Mouse (Mus musculus) limb, embryonic 13.5 days (tissue): Measurements from ENCODE around the gene Dusp16. TPM values are rescaled to one million over a fixed set of nuclear protein-coding genes. Genes with fewer than 3 reads are reported as not detected.
A peak's percentile ranks its signal among the peaks of the same experiment; 100 is the strongest.

Source experiments
- ATAC-seq: fragments of 200-750 bp; cut with Nextera tagmentation; 2 replicates; pipeline ENCODE4 v1.8.0; 2017; ENCODE audit warnings: low read depth, moderate number of reproducible peaks, moderate TSS enrichment; ENCODE audit not compliant: low FRiP score
- H3K27ac ChIP-seq: fragments of 300-500 bp; sonication (generic); 2 replicates; pipeline ENCODE4 v1.5.1; 2015; ENCODE audit warnings: inconsistent platforms, mild to moderate bottlenecking, moderate library complexity
- H3K27me3 ChIP-seq: fragments of 300-500 bp; sonication (generic); 2 replicates; pipeline ENCODE4 v1.6.1; 2015; ENCODE audit warnings: mild to moderate bottlenecking, inconsistent platforms
- H3K36me3 ChIP-seq: fragments of 300-500 bp; sonication (generic); 2 replicates; pipeline ENCODE4 v1.6.1; 2015; ENCODE audit warnings: inconsistent platforms, mild to moderate bottlenecking, moderate library complexity
- H3K4me1 ChIP-seq: fragments of 300-500 bp; sonication (generic); 2 replicates; pipeline ENCODE4 v1.6.1; 2015; ENCODE audit warnings: inconsistent platforms
- H3K4me2 ChIP-seq: fragments of 300-500 bp; sonication (generic); replicated peaks from 2 replicates; pipeline ENCODE4 v1.6.1; 2015; ENCODE audit warnings: inconsistent platforms, mild to moderate bottlenecking, moderate library complexity
- H3K4me3 ChIP-seq: fragments of 300-500 bp; sonication (generic); 2 replicates; pipeline ENCODE4 v1.5.1; 2015; ENCODE audit warnings: moderate library complexity, mild to moderate bottlenecking, inconsistent platforms
- H3K9ac ChIP-seq: fragments of 300-500 bp; sonication (generic); 2 replicates; pipeline ENCODE4 v1.6.1; 2015; ENCODE audit warnings: mild to moderate bottlenecking, inconsistent platforms
- H3K9me3 ChIP-seq: fragments of 300-500 bp; sonication (generic); 2 replicates; pipeline ENCODE4 v1.6.1; 2016; ENCODE audit warnings: inconsistent platforms
- WGBS: fragments of 180-500 bp; shearing (Covaris S2); methylation state at CpG from one replicate; pipeline ENCODE4 v1.1.7; 2015; 5-methylcytosine and 5-hydroxymethylcytosine counted together
- polyA plus RNA-seq: library from polyadenylated mRNA; unstranded; fragments of >200 nt; fragmentation: Nextera tagmentation; extraction: Ambion mirVana; gene quantifications from 2 replicates; pipeline ENCODE4 v1.2.1, GENCODE M21; 2015

The Dusp16 gene
- 16.8 and 17.1 TPM in 2 replicates for polyA plus RNA-seq

DNA sequence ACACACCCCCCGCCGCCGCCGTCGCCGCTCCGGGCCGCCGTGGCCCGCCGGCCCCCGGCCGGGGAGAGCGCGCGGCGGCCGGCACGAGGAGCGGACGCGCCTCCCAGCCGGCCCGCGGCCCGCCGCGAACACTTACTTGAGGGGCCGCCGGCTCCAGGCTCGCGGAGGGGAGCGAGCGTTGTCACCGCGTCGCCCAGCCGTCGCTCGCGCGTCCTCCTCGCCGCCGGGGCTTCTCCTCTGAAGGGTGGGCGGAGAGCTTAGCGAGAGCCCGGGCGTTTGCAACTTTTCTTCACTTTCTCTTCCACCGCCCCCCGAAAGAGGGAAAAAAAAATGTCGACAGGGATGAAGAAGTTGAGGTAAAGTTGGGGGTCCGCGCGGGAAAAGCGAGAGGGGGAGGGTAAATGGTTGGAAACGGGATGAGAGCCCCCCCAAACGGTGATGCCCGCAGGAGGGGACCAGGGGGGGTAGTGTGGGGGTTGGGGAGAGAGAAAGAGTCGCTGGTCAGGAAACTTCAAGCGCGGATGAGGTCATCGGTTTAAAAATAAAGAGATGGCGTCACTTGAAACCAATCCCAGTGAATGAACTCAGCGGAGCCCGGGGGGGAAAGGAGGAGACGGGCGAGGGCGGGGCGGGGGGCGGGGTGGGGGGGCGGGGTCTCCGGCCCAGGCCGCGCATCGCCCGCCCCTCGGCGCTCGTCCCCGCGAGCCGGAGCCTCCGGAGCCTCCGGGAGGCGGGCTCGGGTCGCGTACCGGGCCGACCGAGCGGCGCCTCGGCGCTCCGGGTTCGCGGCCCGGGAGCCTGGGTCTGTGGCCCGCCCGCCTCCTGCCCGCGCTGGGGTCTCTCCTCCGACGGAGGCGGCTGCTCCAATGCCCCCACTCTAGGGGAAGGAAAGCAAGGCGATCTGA lies at the start of gene Dusp16:
Dusp16 (minus strand) TSS at position 485 of the 905 bp plus-strand sequence.
- no peaks in the 10 kb centered on the region for H3K36me3 ChIP-seq
- H3K4me1 ChIP-seq: peaks cover 13% of the 10 kb centered on the region
- peak within 1 kb of the TSS; percentile 76 for H3K4me2 ChIP-seq
- ATAC-seq: peak; percentile 88
- no peaks in the 10 kb centered on the region for H3K9me3 ChIP-seq
- H3K27me3 ChIP-seq: 0 out of 2 replicates have a peak, but pooled peaks cover 3% of the 10 kb centered on the region
- WGBS: under 1% methylated on average over 69 of the region's 108 CpGs
- H3K27ac ChIP-seq: peak within 1 kb of the TSS; percentile 97
- H3K4me3 ChIP-seq: peak within 1 kb of the TSS; percentile 76
- peak within 1 kb of the TSS; percentile 92 for H3K9ac ChIP-seq

DNA sequence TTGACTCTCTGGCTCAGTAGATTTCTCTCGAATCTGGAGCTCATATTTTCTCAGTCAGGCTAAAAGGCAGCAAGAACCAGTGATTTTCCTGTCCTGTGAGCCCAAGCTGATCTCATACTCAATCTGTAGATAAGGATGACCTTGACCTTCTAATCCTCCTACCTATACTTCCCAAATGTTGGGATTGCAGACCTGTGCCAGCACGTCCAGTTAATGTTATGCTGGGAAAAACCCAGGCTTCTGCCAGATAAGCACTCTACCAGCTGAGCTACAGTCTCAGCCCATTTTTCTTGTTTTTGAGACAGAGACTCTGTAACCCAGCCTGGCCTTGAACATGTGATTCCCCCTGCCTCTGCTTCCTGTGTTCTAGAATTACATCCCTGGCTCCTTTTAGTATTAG lies 47.9 kb upstream of the Dusp16 start:
- Histone ChIP-seq H3K27me3 (no peaks in the 10 kb centered on the region), H3K9ac (no peak overlapping the region), H3K4me1 (no peaks in the 10 kb centered on the region), H3K4me2 (no peak overlapping the region), H3K4me3 (no peak overlapping the region), H3K9me3 (no peaks in the 10 kb centered on the region), H3K27ac (no peak overlapping the region), H3K36me3 (no peaks in the 10 kb centered on the region)
- 84% methylated on average over 2 of the region's 2 CpGs for WGBS
- ATAC-seq: no peak

DNA sequence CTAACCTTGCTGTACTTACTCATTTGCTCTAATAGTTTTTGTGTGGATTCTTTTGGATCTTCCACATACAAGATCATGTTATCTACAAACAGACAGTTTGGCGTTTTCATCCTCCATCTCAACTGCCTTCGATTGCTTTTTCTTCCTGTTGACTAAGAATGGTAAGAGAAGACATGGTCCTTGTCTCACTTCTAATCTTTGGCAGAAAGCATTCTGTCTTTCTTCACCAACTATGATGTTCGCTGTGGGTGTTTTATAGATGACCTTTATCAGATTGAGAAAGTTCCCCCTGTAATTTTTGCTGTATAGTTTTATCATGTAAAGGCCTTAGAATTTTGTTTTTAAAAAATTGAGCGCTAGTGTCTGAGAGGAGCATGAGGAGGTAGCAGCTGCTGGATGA lies 45.7 kb upstream of the Dusp16 start:
- no peaks in the 10 kb centered on the region for H3K36me3 ChIP-seq
- 91% methylated on average over 4 of the region's 4 CpGs for WGBS
- no peak overlapping the region for H3K27ac ChIP-seq
- H3K9me3 ChIP-seq: no peaks in the 10 kb centered on the region
- ATAC-seq: no peak
- no peak overlapping the region for H3K4me3 ChIP-seq
- no peak overlapping the region for H3K4me2 ChIP-seq
- H3K27me3 ChIP-seq: no peaks in the 10 kb centered on the region
- no peaks in the 10 kb centered on the region for H3K4me1 ChIP-seq
- H3K9ac ChIP-seq: no peak overlapping the region

DNA sequence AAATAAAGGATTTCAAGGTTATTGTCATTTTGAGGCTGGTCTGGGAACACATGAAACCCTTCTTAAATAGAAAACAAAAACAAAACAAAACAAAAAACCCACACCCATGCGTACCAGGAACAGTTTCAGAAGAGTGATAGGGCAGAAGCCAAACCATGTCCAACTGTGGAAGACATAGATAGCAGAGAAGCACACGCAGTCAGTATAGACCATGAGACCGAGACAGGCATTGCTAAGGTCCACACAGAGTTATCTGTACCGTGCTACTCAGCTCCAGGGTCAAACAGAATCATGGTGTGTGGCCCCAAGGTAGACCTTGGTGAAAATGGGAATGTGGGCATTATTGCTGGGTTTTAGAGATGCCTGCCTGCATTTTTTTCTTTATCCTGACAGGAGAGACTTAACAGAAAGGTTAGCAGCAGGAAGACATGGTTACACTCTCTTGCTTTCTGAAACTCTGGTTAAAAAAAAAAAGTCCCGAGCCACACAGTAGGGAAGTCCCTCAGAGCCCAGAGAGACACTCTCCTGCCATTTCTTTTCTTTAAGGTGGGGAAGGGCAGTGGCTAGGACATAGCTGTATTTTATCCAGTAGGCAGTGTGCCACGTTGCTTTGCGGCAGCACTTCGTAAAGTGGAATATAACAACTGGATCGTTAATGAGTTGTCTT lies 42.3 kb upstream of the Dusp16 start:
- Histone ChIP-seq H3K36me3 (no peaks in the 10 kb centered on the region), H3K27me3 (no peaks in the 10 kb centered on the region), H3K27ac (no peak overlapping the region), H3K9ac (no peak overlapping the region), H3K4me1 (0 out of 2 replicates have a peak, but pooled peaks cover 3% of the 10 kb centered on the region), H3K9me3 (no peaks in the 10 kb centered on the region), H3K4me3 (no peak overlapping the region), H3K4me2 (no peak overlapping the region)
- ATAC-seq: no peak
- 65% methylated on average over 9 of the region's 9 CpGs for WGBS

DNA sequence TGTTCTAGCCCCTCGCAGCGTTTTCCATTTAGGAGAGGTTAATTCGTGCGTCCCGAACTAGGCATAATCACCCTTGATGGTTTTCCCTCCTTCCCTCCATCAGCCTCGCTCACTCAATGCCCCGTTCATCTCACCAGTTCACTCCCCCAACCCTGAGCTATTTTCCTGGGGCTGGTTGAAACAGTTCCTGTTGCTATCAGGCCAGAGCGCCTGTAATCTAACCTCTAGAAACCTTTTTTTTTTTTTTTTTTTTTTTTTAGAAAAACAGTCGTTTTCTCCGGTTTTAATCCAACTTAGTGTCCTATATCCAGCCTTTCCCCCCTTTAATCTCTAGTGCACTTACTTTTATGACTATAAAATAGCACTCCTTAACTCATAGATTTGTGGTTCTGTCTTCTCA lies 38.4 kb upstream of the Dusp16 start:
- Histone ChIP-seq H3K36me3 (no peaks in the 10 kb centered on the region), H3K4me2 (peak overlapping the region; percentile 85), H3K9ac (peak overlapping the region; percentile 73), H3K27me3 (no peaks in the 10 kb centered on the region), H3K27ac (no peak overlapping the region), H3K4me3 (peak overlapping the region; percentile 70), H3K9me3 (no peaks in the 10 kb centered on the region), H3K4me1 (peaks cover 11% of the 10 kb centered on the region)
- ATAC-seq: no peak
- WGBS: 2% methylated on average over 10 of the region's 10 CpGs

DNA sequence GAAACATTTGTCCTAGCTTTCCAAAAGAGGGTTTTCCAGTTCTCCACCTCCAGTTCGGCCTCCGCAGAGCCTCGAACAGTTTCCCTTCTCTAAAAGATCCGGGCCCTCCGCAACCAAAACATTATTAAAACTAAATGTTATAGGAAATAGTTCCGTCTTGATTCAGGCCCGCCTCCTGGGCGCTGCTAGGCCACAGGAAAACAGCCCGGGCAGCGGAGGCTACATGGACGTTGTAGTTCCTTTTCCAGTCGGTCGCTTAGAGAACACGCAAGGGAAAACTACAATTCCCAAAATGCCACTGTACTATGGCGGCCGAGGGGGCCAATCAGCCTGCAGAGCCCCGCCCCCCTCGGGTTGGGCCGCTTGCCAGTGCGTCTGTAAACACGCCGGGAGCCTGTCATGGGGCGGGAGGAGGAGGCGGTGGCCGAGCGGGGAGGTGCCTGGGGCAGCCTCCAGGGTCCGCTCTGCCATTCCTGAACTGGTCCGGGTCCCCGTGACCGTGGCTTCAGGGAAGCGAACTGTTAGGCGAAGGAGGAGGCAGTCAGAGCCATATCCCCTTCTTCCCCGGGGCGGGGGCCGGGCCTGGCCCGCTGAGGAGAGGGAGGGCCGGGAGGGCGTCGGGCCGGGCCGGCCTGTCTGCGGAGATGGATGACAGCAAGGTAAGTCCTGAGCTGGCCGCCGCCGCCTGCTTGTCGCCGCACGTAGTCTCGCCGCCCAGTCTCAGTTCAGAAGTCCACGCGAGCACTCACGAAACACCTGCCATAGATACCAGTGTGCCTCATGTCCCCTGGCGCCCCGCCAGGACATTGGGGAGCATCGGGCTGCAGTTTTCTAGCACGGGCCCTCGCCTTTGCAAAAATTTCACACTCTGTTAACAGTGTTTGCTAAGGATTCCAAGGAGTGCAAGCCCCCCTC lies 37.6 kb upstream of the Dusp16 start, which contains the start of gene Crebl2:
Crebl2 (plus strand) TSS at position 369 of the 915 bp plus-strand sequence.
- ATAC-seq: peak; percentile 98
- Histone ChIP-seq H3K4me3 (peak within 1 kb of the TSS; percentile 70), H3K4me1 (peaks cover 11% of the 10 kb centered on the region), H3K4me2 (peak within 1 kb of the TSS; percentile 85), H3K9ac (peak within 1 kb of the TSS; percentile 73), H3K27me3 (no peaks in the 10 kb centered on the region), H3K36me3 (no peaks in the 10 kb centered on the region), H3K9me3 (no peaks in the 10 kb centered on the region), H3K27ac (peak within 1 kb of the TSS; percentile 90)
- under 1% methylated on average over 51 of the region's 58 CpGs for WGBS

DNA sequence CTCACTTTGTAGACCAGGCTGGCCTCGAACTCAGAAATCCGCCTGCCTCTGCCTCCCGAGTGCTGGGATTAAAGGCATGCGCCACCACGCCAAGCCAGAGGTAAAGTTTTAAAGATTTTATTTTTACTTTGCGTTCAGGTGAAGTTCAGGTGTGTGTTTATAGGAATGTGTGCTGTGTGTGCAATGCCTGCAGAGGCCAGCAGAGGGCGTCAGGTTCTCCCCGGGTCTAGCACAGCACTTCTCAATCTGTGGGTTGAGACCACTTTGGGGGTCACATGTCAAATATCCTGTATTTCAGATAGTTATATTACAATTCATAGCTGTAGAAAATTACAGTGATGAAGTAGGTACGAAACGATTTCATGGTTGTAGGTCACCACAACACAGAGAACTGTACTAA lies 30.4 kb upstream of the Dusp16 start:
- Histone ChIP-seq H3K27me3 (no peaks in the 10 kb centered on the region), H3K36me3 (no peaks in the 10 kb centered on the region), H3K27ac (no peak overlapping the region), H3K9me3 (no peaks in the 10 kb centered on the region), H3K4me3 (no peak overlapping the region), H3K9ac (no peak overlapping the region), H3K4me1 (peaks cover 2% of the 10 kb centered on the region; the same call in 1 of the 2 replicates), H3K4me2 (no peak overlapping the region)
- 69% methylated on average over 10 of the region's 10 CpGs for WGBS
- ATAC-seq: no peak

DNA sequence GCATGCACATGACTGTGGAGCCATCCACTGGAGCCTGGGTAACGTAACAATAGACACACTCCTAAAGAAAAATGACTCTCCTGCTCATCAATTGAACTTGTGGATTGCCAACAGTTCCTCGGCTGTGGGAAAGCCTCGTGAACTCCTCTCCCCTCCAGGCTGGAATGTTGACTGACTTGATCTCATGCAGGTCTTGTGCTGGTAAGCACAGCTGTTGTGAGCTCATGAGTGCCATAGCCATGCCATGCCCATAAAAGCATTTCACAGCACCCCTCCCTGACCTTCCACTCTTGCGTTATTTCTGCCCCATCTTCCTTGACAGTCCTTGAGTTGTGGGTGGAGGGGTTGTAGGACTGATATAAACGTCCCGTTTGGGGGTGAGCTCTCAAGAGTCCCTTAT lies 28.0 kb upstream of the Dusp16 start:
- H3K27me3 ChIP-seq: no peaks in the 10 kb centered on the region
- no peak overlapping the region for H3K4me3 ChIP-seq
- WGBS: 70% methylated on average over 6 of the region's 6 CpGs
- H3K9me3 ChIP-seq: no peaks in the 10 kb centered on the region
- no peak overlapping the region for H3K4me2 ChIP-seq
- H3K4me1 ChIP-seq: peaks cover 12% of the 10 kb centered on the region
- no peaks in the 10 kb centered on the region for H3K36me3 ChIP-seq
- no peak overlapping the region for H3K27ac ChIP-seq
- ATAC-seq: no peak
- no peak overlapping the region for H3K9ac ChIP-seq

DNA sequence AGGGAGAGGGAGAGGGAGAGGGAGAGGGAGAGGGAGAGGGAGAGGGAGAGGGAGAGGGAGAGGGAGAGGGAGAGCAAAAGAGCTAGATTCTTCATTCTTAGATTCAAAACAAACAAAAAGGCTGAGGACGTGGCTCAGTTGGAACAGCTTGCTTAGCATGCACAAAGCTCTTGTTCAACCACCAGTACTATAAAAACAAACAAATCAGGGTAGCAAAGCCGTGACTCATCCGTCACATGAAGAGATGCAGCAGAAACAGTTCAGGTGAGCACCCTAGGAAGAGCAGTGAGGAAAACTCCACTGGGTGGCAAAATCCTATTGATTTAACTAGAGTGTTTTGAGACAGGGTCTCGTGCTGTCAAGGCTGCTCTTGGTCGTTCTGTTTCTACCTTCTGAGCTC lies 27.3 kb upstream of the Dusp16 start:
- H3K27ac ChIP-seq: no peak overlapping the region
- H3K9me3 ChIP-seq: no peaks in the 10 kb centered on the region
- no peak overlapping the region for H3K9ac ChIP-seq
- no peak overlapping the region for H3K4me3 ChIP-seq
- ATAC-seq: no peak
- 63% methylated on average over 5 of the region's 5 CpGs for WGBS
- no peaks in the 10 kb centered on the region for H3K27me3 ChIP-seq
- peaks cover 12% of the 10 kb centered on the region for H3K4me1 ChIP-seq
- no peaks in the 10 kb centered on the region for H3K36me3 ChIP-seq
- no peak overlapping the region for H3K4me2 ChIP-seq

DNA sequence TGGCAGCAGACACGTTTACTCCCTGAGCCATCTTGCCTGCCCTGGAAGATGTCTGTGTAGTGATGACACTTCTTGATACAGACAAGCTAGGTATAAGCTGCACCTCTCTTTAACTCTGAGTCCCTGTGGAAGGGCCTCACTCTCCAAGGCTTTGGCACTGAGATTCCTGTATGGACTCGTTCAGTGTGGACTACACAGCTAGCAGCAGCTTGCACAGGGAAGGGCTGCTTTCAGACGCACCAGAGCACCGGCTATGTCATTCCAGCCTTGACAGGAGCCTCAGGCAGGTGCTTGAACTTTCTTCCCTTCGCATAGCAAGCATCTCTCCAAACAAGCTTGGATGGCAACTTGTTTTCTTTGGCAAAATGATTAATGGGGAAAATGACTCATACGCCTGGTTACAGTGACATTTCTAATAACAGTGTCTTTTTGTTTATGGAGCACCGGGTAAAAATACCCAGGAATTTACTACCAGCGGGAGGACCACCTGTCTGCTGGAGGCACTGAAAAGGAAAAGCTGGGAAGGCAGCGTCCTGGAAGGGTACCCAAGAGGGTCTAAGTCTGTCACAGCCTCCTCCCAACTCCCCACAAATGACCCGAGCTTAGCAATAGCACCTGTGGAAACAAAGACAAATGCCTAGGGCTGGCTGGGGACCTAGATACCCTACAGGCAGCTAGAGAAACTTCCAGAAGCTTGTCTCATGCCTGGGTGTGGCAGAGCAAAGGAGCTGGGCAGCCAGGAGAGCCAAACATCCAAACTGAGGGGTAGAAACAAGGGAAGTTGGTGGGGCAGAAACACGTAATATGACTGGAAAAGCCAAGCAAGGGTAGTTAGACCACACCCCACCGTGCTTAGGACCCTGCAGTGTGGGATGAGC lies 24.9 kb upstream of the Dusp16 start:
- peak; percentile 51; the same call in 1 of the 2 replicates for ATAC-seq
- no peak overlapping the region for H3K4me3 ChIP-seq
- H3K27me3 ChIP-seq: no peaks in the 10 kb centered on the region
- H3K4me2 ChIP-seq: no peak overlapping the region
- peak overlapping the region; percentile 48; the same call in 1 of the 2 replicates for H3K27ac ChIP-seq
- H3K4me1 ChIP-seq: peaks cover 12% of the 10 kb centered on the region
- no peaks in the 10 kb centered on the region for H3K9me3 ChIP-seq
- WGBS: 53% methylated on average over 12 of the region's 12 CpGs
- H3K9ac ChIP-seq: no peak overlapping the region
- no peaks in the 10 kb centered on the region for H3K36me3 ChIP-seq

DNA sequence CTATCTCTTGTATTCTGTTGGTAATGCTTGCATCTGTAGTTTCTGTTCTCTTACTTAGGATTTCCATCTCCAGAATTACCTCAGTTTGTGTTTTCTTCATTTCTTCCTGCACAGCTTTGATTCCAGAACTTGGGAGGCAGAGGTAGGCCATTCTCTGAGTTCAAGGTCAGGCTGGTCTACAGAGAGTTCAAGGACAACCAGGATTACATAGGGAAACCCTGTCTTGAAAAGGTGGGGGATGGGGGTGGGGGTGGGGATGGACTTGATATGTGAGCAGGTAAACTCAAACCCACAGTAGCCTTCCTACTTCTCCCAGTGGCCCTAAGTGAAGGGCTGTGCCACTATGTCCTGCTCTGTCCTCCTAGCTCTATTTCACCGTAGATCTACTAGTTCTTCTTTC lies 20.6 kb upstream of the Dusp16 start:
- WGBS: 78% methylated on average over 1 of the region's 1 CpGs
- peaks cover 12% of the 10 kb centered on the region for H3K4me1 ChIP-seq
- no peak overlapping the region for H3K9ac ChIP-seq
- no peaks in the 10 kb centered on the region for H3K36me3 ChIP-seq
- no peaks in the 10 kb centered on the region for H3K27me3 ChIP-seq
- H3K4me2 ChIP-seq: no peak overlapping the region
- no peak overlapping the region for H3K4me3 ChIP-seq
- ATAC-seq: no peak
- H3K27ac ChIP-seq: no peak overlapping the region
- H3K9me3 ChIP-seq: no peaks in the 10 kb centered on the region
